Mouse (Mus musculus) megakaryocyte, adult 5-6 weeks (primary cell): ENCODE measurements around the gene Klf2. TPM values are rescaled to one million over a fixed set of nuclear protein-coding genes. Genes with fewer than 3 reads are reported as not detected.

Source experiments
- ATAC-seq: 2 replicates; pipeline ENCODE4 v1.8.0; 2016; ENCODE audit warnings: mild to moderate bottlenecking, inconsistent platforms; ENCODE audit not compliant: poor library complexity, severe bottlenecking
- total RNA-seq, 2 experiments: library from RNA; stranded (forward) in 1 of 2; stranded (reverse) in 1 of 2; fragments of 153-499, 151-499 nt in 1 of 2; fragments of 221-1000, 200-1000 nt in 1 of 2; gene quantifications; 2 replicates each; pipeline versions ENCODE4 v1.2.3 to v1.2.4; 2015 to 2017

The Klf2 gene
- total RNA-seq, 2 experiments from 2014 or later: 25.5 to 72.1 TPM

DNA sequence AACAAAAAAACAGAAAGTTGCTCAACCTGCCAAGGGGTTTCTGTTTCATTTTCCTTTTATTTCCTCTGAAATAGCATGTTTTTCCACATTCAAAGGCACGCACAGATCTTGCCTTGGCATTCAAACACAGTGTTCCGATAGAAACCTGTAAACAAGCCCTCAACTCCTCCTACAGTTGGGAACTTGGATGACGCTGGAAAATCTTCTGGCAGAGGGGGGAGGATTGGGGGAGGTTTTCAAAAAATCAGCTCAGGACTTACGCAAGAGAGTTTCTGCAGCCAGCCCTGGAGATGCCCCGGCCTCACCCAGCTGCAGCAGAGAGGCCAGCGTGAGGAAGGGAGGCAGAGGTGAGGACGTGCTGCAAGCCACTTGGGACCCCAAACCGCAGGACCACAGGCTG lies 15.2 kb upstream of the Klf2 start:
- peak; percentile 92 for ATAC-seq

GRCm38 (mm10) chr8:72305210-72305905 lies 13.5 kb upstream of the Klf2 start, which contains the start of gene Gm10282:
Gm10282 (minus strand) TSS chr8:72305260.
- ATAC-seq: no peak

GRCm38 (mm10) chr8:72306913-72307312 lies 11.9 kb upstream of the Klf2 start:
- ATAC-seq: no peak

GRCm38 (mm10) chr8:72308276-72308675 lies 10.6 kb upstream of the Klf2 start:
- ATAC-seq: no peak

- ATAC-seq: no peak
These were observed 7.9 kb upstream of the Klf2 start for GRCm38 (mm10) chr8:72310849-72311506.

DNA sequence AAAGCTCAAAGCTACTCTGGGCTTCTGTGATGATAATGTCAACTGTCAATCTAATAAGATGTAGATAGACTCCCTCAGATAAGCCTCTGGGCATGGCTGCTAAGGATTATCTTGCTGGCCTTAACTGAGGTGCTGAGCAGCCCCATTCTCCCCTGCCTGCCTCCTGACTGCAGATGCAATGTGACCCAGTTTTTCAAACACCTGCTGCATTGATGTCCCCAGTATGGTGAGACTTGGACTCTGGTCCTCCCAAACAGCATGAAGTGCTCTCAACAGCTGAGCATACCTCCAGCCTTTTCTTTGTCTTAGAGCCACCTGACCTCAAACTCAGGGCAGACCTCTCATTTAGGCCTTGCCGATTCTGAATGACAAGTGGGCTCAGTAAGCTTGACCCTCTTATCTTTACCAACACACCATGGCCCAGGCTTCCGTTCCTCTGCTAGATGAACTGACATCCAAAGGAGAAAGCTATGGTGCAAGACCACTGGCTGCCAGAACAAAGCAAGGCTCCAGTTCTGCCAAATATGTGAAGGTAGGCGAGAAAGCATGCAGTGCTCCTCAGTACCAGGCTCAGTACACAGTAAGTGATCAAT lies 5.8 kb upstream of the Klf2 start:
- ATAC-seq: no peak

GRCm38 (mm10) chr8:72316053-72316695 lies 2.7 kb upstream of the Klf2 start:
- no peak for ATAC-seq

GRCm38 (mm10) chr8:72317741-72318301 lies 1.0 kb upstream of the Klf2 start:
- peak; percentile 23 for ATAC-seq

DNA sequence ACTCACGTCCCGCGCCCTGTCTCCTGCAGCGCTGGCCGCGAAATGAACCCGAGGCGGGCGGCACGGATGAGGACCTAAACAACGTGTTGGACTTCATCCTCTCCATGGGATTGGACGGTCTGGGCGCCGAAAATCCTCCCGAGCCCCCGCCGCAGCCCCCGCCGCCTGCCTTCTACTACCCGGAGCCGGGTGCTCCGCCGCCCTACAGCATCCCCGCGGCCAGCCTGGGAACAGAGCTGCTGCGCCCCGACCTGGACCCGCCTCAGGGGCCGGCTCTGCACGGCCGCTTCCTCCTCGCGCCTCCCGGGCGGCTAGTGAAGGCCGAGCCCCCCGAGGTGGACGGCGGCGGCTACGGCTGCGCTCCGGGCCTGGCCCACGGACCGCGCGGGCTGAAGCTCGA lies 564 bp downstream of the Klf2 start:
- no peak; the same call in 1 of the 2 replicates for ATAC-seq

GRCm38 (mm10) chr8:72319921-72320802 lies 1.3 kb downstream of the Klf2 start:
- no peak for ATAC-seq

- ATAC-seq: no peak
These were observed 2.2 kb downstream of the Klf2 start for GRCm38 (mm10) chr8:72320803-72321583.

DNA sequence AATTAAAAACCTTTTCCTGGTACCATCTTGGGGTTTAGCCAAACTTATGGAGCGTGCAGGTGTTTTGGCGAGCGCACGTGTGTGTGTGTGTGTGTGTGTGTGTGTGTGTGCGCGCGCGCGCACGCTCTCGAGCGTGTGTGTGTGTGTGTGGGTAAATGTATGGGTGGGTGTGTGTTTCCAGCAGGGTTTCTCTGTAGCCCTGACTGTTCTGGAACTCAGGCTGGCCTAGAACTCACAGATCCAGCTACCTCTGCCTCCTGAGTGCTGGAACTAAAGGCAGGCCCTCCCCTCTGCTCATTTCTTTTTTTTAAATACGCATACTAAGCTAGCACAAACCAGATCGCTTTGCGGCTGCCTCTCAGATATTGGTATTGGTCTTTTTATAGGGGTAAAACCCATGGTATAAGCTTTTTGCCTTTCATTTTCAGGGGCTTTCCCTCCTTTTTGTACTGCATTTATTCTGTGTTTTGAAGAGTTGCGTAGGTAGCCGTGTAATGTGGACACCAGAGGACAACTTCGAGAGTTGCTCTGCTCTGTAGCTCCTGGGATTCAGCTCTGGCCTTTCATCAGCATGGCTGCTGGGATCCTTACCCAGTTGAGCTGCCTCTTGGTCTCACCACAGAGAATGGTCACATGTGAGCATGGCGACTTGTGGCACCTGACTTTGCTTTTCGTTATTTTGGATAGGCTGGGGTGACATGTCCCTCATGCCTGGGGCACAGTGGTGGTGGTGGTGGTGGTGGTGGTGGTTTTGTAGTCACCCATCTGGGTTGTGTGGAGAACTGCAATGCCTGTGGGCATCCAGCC lies 3.0 kb downstream of the Klf2 start:
- no peak for ATAC-seq

GRCm38 (mm10) chr8:72322471-72322889 lies 3.6 kb downstream of the Klf2 start:
- ATAC-seq: peak; percentile 51

DNA sequence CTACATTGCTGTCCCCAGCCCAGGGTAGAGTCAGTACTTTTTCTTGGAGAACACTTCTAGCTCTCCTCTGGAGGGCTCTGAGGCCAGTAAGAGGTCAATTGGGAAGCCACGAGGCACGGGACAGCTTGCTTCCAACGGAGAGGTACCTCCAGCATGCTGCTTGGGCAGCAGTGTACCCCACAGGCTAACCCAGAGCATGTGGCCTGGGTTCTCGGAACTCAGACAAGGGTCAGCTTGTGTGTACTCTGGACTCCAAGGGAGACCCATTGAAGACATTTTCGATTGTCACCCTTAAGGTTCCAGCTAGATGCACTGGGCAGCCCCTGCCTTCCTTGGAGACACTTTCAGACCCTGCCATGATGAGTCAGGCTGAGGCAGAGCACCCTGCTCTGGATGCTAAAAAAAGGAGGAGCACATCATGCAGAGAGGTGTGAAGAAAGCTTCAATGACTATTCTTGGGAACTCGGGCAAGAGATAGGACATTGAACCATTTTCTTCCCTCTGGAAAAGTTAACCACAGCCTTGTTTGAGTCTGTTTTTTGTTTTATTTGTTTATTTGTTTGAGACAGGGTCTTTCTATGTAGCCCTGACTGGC lies 4.4 kb downstream of the Klf2 start:
- ATAC-seq: no peak

GRCm38 (mm10) chr8:72324036-72324706 lies 5.3 kb downstream of the Klf2 start:
- ATAC-seq: no peak

DNA sequence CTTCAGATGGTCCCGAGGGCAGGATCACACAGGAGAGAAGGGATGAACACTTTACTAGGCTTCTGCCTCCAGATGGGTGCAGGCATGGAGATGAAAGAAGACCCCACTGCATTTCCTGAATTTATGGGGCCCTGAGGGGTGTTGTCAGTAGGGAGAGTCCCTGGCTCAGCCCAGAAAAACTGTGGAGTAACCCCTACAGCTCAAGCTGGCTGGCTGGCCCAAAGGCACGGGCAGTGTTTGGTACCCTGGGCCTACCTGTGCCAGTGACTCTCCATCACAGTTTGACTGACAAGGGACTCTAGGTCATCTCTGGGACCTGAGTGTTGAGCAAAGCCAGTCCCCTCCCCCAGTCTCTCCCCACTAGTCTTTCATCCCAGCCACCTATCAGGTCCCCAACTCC lies 5.9 kb downstream of the Klf2 start:
- no peak for ATAC-seq

- ATAC-seq: no peak
These were observed 10.3 kb downstream of the Klf2 start for GRCm38 (mm10) chr8:72329116-72329515.
